Comparison of ENCODE assay signal across 41 mouse cellular contexts in genomic region chr17:22884059-22884698, GRCm38 (mm10). TPM values are rescaled to one million over a fixed set of nuclear protein-coding genes. Genes with fewer than 3 reads are reported as not detected.
DNase-seq lines count a peak whose midpoint lies in the region; ATAC-seq and TF ChIP-seq lines count a peak whose summit lies in the region.
"Had no signal": no experiment of that assay in that cellular context is flagged by ENCODE, and none has a peak within 500 bp of the region (broad histone marks: within the 10 kb centered on the region; RNA-seq: fewer than 3 reads in every experiment).

No protein-coding gene starts in this region.

- H3K9ac ChIP-seq in CH12.LX (ENCODE audit: insufficient read depth, low read depth): peak overlapping the region; percentile 9; the same call in 1 of the 2 replicates
- no peak overlapping the region for H3K9ac ChIP-seq in ES-E14 (ENCODE audit: insufficient read depth, low read depth, low read length, poor library complexity, severe bottlenecking)
- no peak overlapping the region for H3K9ac ChIP-seq in liver, embryonic 15.5 days
- H3K9ac ChIP-seq in midbrain, postnatal 0 days (replicated peaks; ENCODE audit: low read length, poor library complexity, severe bottlenecking): no peak overlapping the region
- H3K9ac ChIP-seq: forebrain, postnatal 0 days; heart, embryonic 15.5 days; neural tube, embryonic 15.5 days had no signal

- DNase-seq in CH12.LX (ENCODE audit: extremely low read depth) (no peak), ES-E14 (ENCODE audit: low read depth, low spot score) (no peak)
- no peak for DNase-seq in right cerebral cortex, adult 18-20 months
- no peak for DNase-seq in left cerebral cortex, postnatal 36 days (ENCODE audit: low spot score in 2 of 2)
- DNase-seq in midbrain, postnatal 0 days (ENCODE audit: low spot score): no peak
- DNase-seq: adrenal gland, postnatal 25 days; cerebellum, adult 9-10 months; cerebellum, postnatal 36 days; forebrain, postnatal 0 days; gastrocnemius, postnatal 10 days; kidney, adult 2 months; kidney, postnatal 4 days; layer of hippocampus, postnatal 36 days; lung, postnatal 36 days; midbrain, embryonic 14.5 days; thymus, adult 2 months; thymus, postnatal 36 days had no signal

- peak; percentile 67 for ATAC-seq in erythroid progenitor cell, adult 5-6 weeks (replicated peaks; ENCODE audit: low FRiP score, poor library complexity, severe bottlenecking)
- ATAC-seq in liver, embryonic 15.5 days (ENCODE audit: insufficient read depth): peak; percentile 66
- ATAC-seq in midbrain, postnatal 0 days (ENCODE audit: low FRiP score): no peak
- ATAC-seq: CD4-positive, CD25-positive, alpha-beta regulatory T cell, adult 4 months; forebrain, postnatal 0 days; hindbrain, embryonic 16.5 days; Patski had no signal

- peak overlapping the region in 2 of 3 experiments; percentile 34 to 51 for H3K4me3 ChIP-seq in CH12.LX (replicated peaks in 1 of 3; ENCODE audit: low read depth in 2 of 3, low read length in 2 of 3, poor library complexity in 1 of 3)
- H3K4me3 ChIP-seq in ES-E14 (ENCODE audit: insufficient read depth in 1 of 2, low read depth in 1 of 2, low read length in 2 of 2, poor library complexity in 1 of 2, severe bottlenecking in 1 of 2): no peak overlapping the region
- no peak overlapping the region for H3K4me3 ChIP-seq in liver, embryonic 15.5 days (replicated peaks)
- no peak overlapping the region for H3K4me3 ChIP-seq in midbrain, postnatal 0 days (ENCODE audit: low read depth, low read length)
- H3K4me3 ChIP-seq: heart, embryonic 10.5 days; heart, embryonic 15.5 days; megakaryocyte, embryonic 14.5 days; neural tube, embryonic 15.5 days had no signal

- dilution Hi-C loops in CH12.LX (cut with MboI; ENCODE audit: extremely low pct_ligation_motif_present, extremely low pct_unique_long_range_greater_than_20kb, low sequenced_read_pairs): no loop called here

- no peak for TF ChIP-seq CTCF in CH12.LX (conservative IDR thresholded peaks at IDR 0.05 in 1 of 2, IDR thresholded peaks at IDR 0.05 in 1 of 2; ENCODE audit: low read depth in 2 of 2, low read length in 2 of 2)
- TF ChIP-seq CTCF in midbrain, postnatal 0 days (IDR thresholded peaks at IDR 0.05): no peak

- TF ChIP-seq RAD21 in CH12.LX (IDR thresholded peaks at IDR 0.05; ENCODE audit: low read depth, low read length): no peak

- no peak for TF ChIP-seq POLR2A in CH12.LX (IDR thresholded peaks at IDR 0.05; ENCODE audit: low read depth, low read length)

- 54% methylated on average over 10 of the region's 10 CpGs for WGBS in liver, embryonic 15.5 days (ENCODE audit: insufficient replicate concordance)
- WGBS in midbrain, postnatal 0 days: 73% methylated on average over 10 of the region's 10 CpGs

- intact Hi-C loops in left cerebral cortex, postnatal 36 days (cut with DNase I): no loop called here

- no peak for TF ChIP-seq EP300 in CH12.LX (IDR thresholded peaks at IDR 0.05; ENCODE audit: low read length)

- no peak overlapping the region for H3K27ac ChIP-seq in CH12.LX (ENCODE audit: insufficient read depth, low read depth)
- no peak overlapping the region for H3K27ac ChIP-seq in ES-E14 (ENCODE audit: insufficient read depth, low read depth, low read length, poor library complexity, severe bottlenecking)
- H3K27ac ChIP-seq in liver, embryonic 15.5 days (replicated peaks): no peak overlapping the region
- no peak overlapping the region for H3K27ac ChIP-seq in midbrain, postnatal 0 days (ENCODE audit: low read depth, low read length)
- H3K27ac ChIP-seq: heart, embryonic 10.5 days; heart, embryonic 15.5 days; kidney, postnatal 0 days; neural tube, embryonic 15.5 days had no signal

- H3K4me1 ChIP-seq in CH12.LX (ENCODE audit: control insufficient read depth in 1 of 2, insufficient read depth in 2 of 2) (peaks cover 0 to 3% of the 10 kb centered on the region in 2 experiments; a peak in 1 of 4 replicates), ES-E14 (ENCODE audit: control insufficient read depth in 2 of 2, insufficient read depth in 2 of 2, low read length in 2 of 2, poor library complexity in 1 of 2) (peaks cover 0 to 3% of the 10 kb centered on the region in 2 experiments; a peak in 1 of 4 replicates)
- H3K4me1 ChIP-seq in liver, embryonic 15.5 days (replicated peaks): no peaks in the 10 kb centered on the region
- no peaks in the 10 kb centered on the region for H3K4me1 ChIP-seq in midbrain, postnatal 0 days (ENCODE audit: insufficient read depth, low read length)
- H3K4me1 ChIP-seq: heart, embryonic 10.5 days; heart, embryonic 15.5 days; megakaryocyte, embryonic 14.5 days; neural tube, embryonic 15.5 days had no signal

- H3K79me2 ChIP-seq in CH12.LX (replicated peaks; ENCODE audit: control insufficient read depth, extremely low read depth, insufficient read depth, poor library complexity, severe bottlenecking): no peaks in the 10 kb centered on the region

- no peaks in the 10 kb centered on the region for H3K27me3 ChIP-seq in CH12.LX (replicated peaks)
- H3K27me3 ChIP-seq in liver, embryonic 15.5 days: no peaks in the 10 kb centered on the region
- no peaks in the 10 kb centered on the region for H3K27me3 ChIP-seq in midbrain, postnatal 0 days (ENCODE audit: insufficient read depth, low read length)
- H3K27me3 ChIP-seq: heart, embryonic 15.5 days; megakaryocyte, embryonic 14.5 days; neural tube, embryonic 15.5 days; Patski had no signal

- in situ Hi-C loops in CH12.LX (cut with MboI; ENCODE audit: low pct_ligation_motif_present, low pct_unique_long_range_greater_than_20kb, low sequenced_read_pairs) (no loop called here), ES-E14 (cut with MboI; ENCODE audit: low sequenced_read_pairs in 2 of 2, unreplicated experiment in 2 of 2) (no loop called here)

- no peaks in the 10 kb centered on the region for H3K36me3 ChIP-seq in CH12.LX (replicated peaks in 1 of 2; ENCODE audit: control insufficient read depth in 1 of 2, insufficient read depth in 1 of 2, low read length in 1 of 2)
- no peaks in the 10 kb centered on the region for H3K36me3 ChIP-seq in ES-E14 (ENCODE audit: control insufficient read depth, insufficient read depth, low read length, poor library complexity, severe bottlenecking)
- no peaks in the 10 kb centered on the region for H3K36me3 ChIP-seq in liver, embryonic 15.5 days (replicated peaks)
- H3K36me3 ChIP-seq in midbrain, postnatal 0 days (ENCODE audit: insufficient read depth, low read length): no peaks in the 10 kb centered on the region
- H3K36me3 ChIP-seq: G1E; heart, embryonic 10.5 days; heart, embryonic 15.5 days; neural tube, embryonic 15.5 days had no signal

- H3K9me3 ChIP-seq in CH12.LX (replicated peaks; ENCODE audit: low read length) (no peaks in the 10 kb centered on the region), ES-E14 (ENCODE audit: control insufficient read depth, insufficient read depth, low read depth, low read length) (no peaks in the 10 kb centered on the region)
- H3K9me3 ChIP-seq in liver, embryonic 15.5 days (replicated peaks): no peaks in the 10 kb centered on the region
- H3K9me3 ChIP-seq in midbrain, postnatal 0 days (ENCODE audit: low read length): peaks cover 3% of the 10 kb centered on the region; the same call in 1 of the 2 replicates
- H3K9me3 ChIP-seq: G1E; heart, embryonic 15.5 days; neural tube, embryonic 15.5 days had no signal

- H3K4me2 ChIP-seq in CH12.LX (ENCODE audit: insufficient read depth, low read depth, poor library complexity, severe bottlenecking): peak overlapping the region; percentile 74
- H3K4me2 ChIP-seq in liver, embryonic 15.5 days: no peak overlapping the region
- H3K4me2 ChIP-seq in midbrain, postnatal 0 days (ENCODE audit: low read depth, low read length, poor library complexity, severe bottlenecking): no peak overlapping the region
- H3K4me2 ChIP-seq: heart, embryonic 15.5 days; neural tube, embryonic 15.5 days had no signal

TF ChIP-seq in CH12.LX, 34 proteins besides CTCF, POLR2A, EP300 and RAD21:
- TF ChIP-seq ZNF384 (IDR thresholded peaks at IDR 0.05; ENCODE audit: low read depth, low read length) (peak; percentile 96), ELF1 (IDR thresholded peaks at IDR 0.05; ENCODE audit: low read depth, low read length) (peak; percentile 67), MXI1 (IDR thresholded peaks at IDR 0.05; ENCODE audit: low read depth, low read length) (no peak)

TF ChIP-seq in ES-E14, 5 proteins besides CTCF, POLR2A, EP300 and RAD21:
- TF ChIP-seq HCFC1 (IDR thresholded peaks at IDR 0.05; ENCODE audit: borderline replicate concordance, insufficient read depth, low read length) (no peak), ZNF384 (IDR thresholded peaks at IDR 0.05; ENCODE audit: low read depth, low read length) (peak; percentile 78)
TF ChIP-seq in ES-E14: peak in this region for 1.

RNA-seq across cellular contexts. Expression of gene Zfp945, which starts 17.2 kb away (rescaled TPM):
- total RNA-seq in CH12.LX (2012; rRNA removed) (4.2 and 4.7 TPM in 2 replicates), CH12.LX (2014; rRNA removed) (8.1 and 10.7 TPM in 2 replicates), ES-E14 (2012; rRNA removed) (14.2 and 18.2 TPM in 2 replicates)
- polyA plus RNA-seq in CH12.LX (2012; ENCODE audit: insufficient read length, low read depth): 6.0 and 6.1 TPM in 2 replicates
- 2.2 and 5.9 TPM in 2 replicates for total RNA-seq in erythroid progenitor cell, adult 5-6 weeks (2015; ENCODE audit: low replicate concordance)
- total RNA-seq in erythroid progenitor cell, adult 5-6 weeks (2017; ENCODE audit: low replicate concordance): 1.4 and 1.5 TPM in 2 replicates
- polyA plus RNA-seq in liver, embryonic 15.5 days (2015; fragmentation: Nextera tagmentation; extraction: Ambion mirVana): 1.8 and 2.0 TPM in 2 replicates
- 10 to 100 TPM; 14.4 to 16.1 TPM for total RNA-seq in left cerebral cortex, postnatal 36 days (2021)
- 16.0 and 18.5 TPM in 2 replicates for total RNA-seq in midbrain, postnatal 0 days (2014; rRNA removed)
- polyA plus RNA-seq in midbrain, postnatal 0 days (2015; fragmentation: Nextera tagmentation; extraction: Ambion mirVana): 13.9 and 14.4 TPM in 2 replicates

RNA-seq across cellular contexts. Expression of gene Vmn2r113, which starts 58.6 kb away (rescaled TPM):
- total RNA-seq in CH12.LX (2012; rRNA removed) (not detected in 2 replicates), CH12.LX (2014; rRNA removed) (not detected in 2 replicates), ES-E14 (2012; rRNA removed) (under 0.01 and 0.04 TPM in 2 replicates)
- not detected in 2 replicates for polyA plus RNA-seq in CH12.LX (2012; ENCODE audit: insufficient read length, low read depth)
- not detected in 2 replicates for total RNA-seq in erythroid progenitor cell, adult 5-6 weeks (2015; ENCODE audit: low replicate concordance)
- total RNA-seq in erythroid progenitor cell, adult 5-6 weeks (2017; ENCODE audit: low replicate concordance): not detected in 2 replicates
- not detected in 2 replicates for polyA plus RNA-seq in liver, embryonic 15.5 days (2015; fragmentation: Nextera tagmentation; extraction: Ambion mirVana)
- total RNA-seq in left cerebral cortex, postnatal 36 days (2021): not detected
- not detected in 2 replicates for total RNA-seq in midbrain, postnatal 0 days (2014; rRNA removed)
- polyA plus RNA-seq in midbrain, postnatal 0 days (2015; fragmentation: Nextera tagmentation; extraction: Ambion mirVana): not detected in 2 replicates
- total RNA-seq: adrenal gland, adult 18-20 months; adrenal gland, postnatal 25 days; forebrain, postnatal 0 days; gastrocnemius, postnatal 10 days; granulocyte monocyte progenitor cell, adult 5-6 weeks; heart, postnatal 25 days; layer of hippocampus, adult 8-10 months; layer of hippocampus, postnatal 36 days; left cerebral cortex, postnatal 10 days; liver, adult 2 months had no signal
- polyA plus RNA-seq: brain, embryonic 14.5 days; embryonic facial prominence, embryonic 11.5 days; forebrain, embryonic 11.5 days; forebrain, postnatal 0 days; G1E; heart, embryonic 10.5 days; heart, embryonic 15.5 days; hindbrain, embryonic 11.5 days; hindbrain, embryonic 16.5 days; intestine, embryonic 14.5 days; kidney, adult 2 months; kidney, postnatal 0 days; limb, embryonic 11.5 days; liver, adult 2 months; lung, embryonic 16.5 days; midbrain, embryonic 14.5 days; neural tube, embryonic 15.5 days; Patski; thymus, adult 2 months had no signal

Comparison
In these comparisons a context has a peak if more than half of its experiments do, and no peak if none do; other contexts are left out.
1. H3K4me3 ChIP-seq: peak in CH12.LX (2 of 3); none in ES-E14 (0 of 2), liver, embryonic 15.5 days (single experiment) and midbrain, postnatal 0 days (single experiment).